Mouse (Mus musculus) cortical plate, adult 2 months (tissue): ENCODE data around the gene Gm37240.

Experiments used
- CTCF ChIP-seq: fragments of 200-500 bp; IDR thresholded peaks from 2 replicates; pipeline ENCODE4 v1.5.1; 2011; ENCODE audit warnings: mild to moderate bottlenecking, control low read depth, low read length; ENCODE audit not compliant: insufficient read depth; ENCODE audit errors: extremely low read depth
- POLR2A ChIP-seq: fragments of 200-500 bp; IDR thresholded peaks from 2 replicates; pipeline ENCODE4 v1.6.1; 2011; ENCODE audit warnings: mild to moderate bottlenecking, low read length, control low read depth; ENCODE audit not compliant: insufficient read depth; ENCODE audit errors: extremely low read depth

DNA sequence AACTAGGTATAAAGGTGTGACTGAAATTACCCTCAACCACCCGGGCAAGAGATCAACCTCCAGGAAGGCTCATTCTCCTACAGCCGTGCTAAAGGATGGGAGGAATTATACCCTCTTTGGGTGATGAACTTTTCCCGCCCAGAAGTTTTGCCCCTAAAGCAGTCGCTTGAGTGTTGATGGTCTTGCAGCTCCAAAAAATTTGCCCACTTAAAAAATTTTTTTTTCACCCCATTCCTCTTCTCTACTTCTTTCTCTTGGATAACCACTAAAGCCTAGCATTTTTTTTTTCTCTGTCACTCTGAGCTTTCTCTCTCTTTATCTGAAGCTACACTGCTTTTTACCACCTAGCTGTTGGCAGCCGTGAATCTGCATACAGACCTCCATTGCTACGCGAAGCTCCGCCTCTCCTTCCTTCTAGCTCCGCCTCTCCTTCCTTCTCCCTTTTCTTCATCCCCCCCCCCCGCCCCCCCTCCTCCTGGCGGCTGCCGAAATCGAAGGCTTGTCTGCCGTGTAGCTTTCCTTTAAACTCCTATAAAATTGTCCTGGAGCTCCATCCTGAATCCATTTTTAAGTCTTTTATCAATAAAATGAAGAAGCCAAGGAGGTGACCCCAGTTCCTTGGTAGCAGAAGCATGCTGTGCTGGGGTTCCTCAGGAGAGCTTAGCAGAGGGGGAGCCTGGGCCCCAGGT lies 1233.6 kb downstream of the Gm37240 start:
- no peak for TF ChIP-seq POLR2A
- TF ChIP-seq CTCF = no peak
